Mouse (Mus musculus): ENCODE measurements around the gene Nfatc2.

The Nfatc2 gene

DNA sequence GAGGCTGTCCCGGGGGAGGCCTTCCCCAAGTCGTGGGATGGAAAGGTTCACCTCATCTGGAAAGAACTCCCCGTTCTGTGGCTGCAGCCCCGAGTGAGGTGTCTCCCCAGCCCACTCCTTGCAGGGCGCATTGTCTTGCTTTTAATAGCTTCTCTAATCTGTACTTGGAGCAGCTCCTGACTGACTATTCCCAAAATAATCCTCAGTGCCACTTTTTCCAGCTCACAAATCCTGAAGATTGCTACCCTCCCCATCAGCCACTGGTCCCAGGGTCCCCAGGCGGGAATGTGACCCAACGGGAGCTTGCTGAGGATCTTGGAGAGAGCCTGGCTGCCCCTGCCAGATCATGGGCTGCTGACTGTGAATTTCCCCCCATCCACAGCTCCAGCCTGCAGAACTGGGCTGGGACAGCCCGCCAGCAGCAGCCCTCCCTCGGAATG lies 6.7 kb upstream of the Nfatc2 start:
- DNase-seq (ENCODE audit: low spot score) = no peak

- DNase-seq (ENCODE audit: low spot score) = no peak
Observed at GRCm38 (mm10) chr2:168604655-168605070, 3.2 kb upstream of the Nfatc2 start.

DNA sequence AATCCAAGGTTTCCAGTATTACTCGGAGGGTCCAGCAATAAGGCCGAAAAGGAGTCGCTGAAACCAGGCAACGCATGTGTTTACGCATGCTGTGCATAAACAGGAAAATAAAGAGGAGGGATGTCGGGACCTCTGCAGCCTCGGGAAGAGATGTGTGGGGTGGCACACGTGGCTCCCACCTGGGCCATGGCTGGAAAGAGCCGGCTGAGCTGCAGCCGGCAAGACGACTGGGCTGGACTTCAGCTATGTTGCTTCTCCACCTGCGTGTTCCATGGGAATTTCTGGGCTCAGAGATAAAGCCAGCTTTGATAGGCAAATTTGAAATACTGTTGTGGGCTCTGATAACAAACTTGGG lies 907 bp upstream of the Nfatc2 start:
- no peak for DNase-seq (ENCODE audit: low spot score)

DNA sequence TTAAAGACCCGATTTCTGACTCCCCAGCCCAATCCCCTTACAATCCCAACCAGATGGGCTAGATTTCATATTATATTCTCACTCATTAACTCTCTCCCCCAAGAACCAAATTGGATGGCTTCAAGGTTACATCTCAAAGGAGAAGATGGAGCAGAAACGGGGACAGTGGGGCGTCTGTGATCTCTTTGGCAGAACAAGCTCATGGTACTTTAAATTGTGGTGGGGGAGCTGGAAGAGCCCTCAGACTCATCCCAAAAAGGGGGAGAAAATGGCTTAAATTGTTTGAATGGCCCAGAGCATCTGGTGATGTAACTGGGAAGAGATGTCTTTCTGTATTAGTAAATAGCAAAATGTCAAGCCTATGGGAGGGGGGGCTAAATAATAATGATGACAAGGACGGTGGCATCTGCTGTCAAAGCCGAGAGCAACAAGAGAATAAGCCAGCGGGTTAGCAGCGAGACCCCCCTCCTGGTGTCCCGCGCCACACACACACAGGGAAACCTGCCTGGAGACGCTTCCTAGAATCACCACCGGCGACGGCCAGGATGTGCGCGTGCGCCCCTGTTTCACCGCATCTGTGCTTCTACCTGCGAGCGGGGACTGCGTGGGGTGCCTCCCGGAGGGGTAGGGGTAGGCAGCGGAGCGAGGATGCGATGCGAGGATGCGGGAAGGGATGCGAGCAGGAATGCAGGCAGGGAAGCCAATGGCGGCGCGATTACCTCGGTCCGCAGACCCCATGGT lies 537 bp downstream of the Nfatc2 start:
- DNase-seq (ENCODE audit: low spot score) = peak; percentile 32

- DNase-seq (ENCODE audit: low spot score) = peak; percentile 71
Observed at GRCm38 (mm10) chr2:168595693-168596092, 5.8 kb downstream of the Nfatc2 start.

GRCm38 (mm10) chr2:168593676-168594075 lies 7.8 kb downstream of the Nfatc2 start:
- DNase-seq (ENCODE audit: low spot score) = no peak

DNA sequence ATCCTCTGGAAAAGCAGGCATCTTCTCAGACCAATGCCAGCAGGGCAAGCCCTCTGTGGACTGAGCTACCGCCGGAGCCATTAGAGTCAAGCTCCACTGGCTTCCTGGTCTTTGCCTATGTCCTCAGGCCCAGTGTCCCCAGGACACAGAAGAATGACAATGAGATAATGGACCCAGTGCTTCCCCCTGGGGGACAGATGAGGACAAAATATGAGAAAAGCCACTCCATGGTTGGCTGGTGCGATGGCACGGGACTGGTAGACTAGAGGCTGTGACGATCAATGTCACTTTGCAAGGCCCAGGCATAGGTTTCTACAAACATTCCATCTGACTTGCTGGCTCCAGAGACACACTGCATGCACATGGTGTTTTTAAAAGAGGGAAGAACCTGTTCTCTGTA lies 8.5 kb downstream of the Nfatc2 start:
- peak; percentile 30 for DNase-seq (ENCODE audit: low spot score)

DNA sequence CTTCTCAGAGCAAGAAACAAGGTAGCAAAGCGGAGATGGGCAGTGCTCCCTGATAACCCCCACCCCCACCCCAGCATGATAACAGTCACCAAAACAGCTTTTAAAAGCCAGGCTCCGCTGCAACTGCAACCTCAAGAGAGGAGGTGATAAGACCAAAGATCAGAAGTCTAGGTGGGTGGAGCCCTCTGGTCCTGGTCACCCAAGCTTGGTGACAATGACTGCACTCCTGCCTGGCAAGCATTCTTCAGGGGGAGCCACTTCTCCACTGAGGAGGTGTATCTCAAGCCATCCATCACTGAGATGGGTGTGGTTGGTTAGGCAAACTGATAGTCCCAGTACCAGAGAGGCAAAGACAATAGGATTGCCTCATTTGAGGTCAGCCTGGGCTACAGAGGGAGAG lies 10.4 kb downstream of the Nfatc2 start:
- DNase-seq (ENCODE audit: low spot score) = no peak

DNA sequence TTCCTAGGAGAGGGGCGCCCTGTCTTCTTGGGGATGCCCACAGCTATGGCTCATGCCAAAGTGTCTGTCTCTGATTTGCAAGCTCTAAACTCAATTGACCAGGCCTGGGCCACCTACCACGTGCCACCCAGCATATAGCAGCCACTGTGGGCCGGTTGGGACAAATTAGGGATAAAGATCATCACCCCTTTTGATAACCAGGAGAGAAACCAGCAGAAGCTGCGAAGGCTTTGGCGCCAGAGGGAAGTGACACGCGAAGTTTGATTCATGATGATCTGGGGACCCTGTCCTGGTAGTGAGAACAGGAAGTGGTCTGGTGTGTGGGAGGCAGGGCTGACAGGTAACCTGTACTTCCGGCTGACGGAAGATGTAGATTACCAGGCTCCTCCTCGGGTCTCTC lies 10.9 kb downstream of the Nfatc2 start:
- peak; percentile 80 for DNase-seq (ENCODE audit: low spot score)

- DNase-seq (ENCODE audit: low spot score) = peak; percentile 65
Observed at GRCm38 (mm10) chr2:168590168-168590551, 11.3 kb downstream of the Nfatc2 start.

DNA sequence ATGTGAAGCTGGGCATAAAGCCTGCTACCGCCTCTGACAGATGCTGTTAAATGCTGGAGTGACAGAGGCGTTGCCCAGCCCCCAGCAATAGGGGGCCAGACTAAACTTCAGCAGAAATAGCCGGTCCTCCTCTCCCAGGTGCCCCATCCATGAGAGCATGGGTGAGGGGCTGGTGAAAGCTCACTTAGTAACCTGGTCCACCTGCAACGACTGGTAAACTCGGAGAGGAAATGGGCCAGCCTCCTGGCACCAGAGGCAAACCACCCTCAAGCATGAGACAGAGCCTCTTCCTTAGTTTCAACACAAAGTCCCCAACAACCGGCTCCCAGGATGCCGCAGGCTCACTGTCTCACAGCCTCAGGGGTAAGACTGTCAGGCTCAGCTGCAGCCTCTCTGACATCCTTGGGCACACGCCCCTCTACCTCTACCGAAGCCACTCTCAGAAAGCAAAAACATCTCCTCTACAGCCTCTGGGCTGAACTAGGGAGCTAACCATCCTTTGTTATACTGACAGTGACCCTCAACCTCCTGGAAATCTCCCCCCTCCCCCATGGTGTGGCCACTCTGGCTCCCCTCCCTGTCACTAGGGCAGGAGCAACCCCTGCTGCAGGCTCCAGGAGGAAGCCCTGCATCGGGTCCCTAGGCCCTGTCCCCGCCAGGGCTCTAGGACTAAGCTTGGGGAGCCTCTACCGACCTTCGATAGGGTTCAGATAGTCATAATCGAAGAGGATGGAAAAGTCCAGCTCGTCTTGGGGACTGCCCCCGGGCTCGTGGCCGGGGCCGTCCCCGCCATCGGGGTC lies 11.9 kb downstream of the Nfatc2 start:
- DNase-seq (ENCODE audit: low spot score) = peak; percentile 83

DNA sequence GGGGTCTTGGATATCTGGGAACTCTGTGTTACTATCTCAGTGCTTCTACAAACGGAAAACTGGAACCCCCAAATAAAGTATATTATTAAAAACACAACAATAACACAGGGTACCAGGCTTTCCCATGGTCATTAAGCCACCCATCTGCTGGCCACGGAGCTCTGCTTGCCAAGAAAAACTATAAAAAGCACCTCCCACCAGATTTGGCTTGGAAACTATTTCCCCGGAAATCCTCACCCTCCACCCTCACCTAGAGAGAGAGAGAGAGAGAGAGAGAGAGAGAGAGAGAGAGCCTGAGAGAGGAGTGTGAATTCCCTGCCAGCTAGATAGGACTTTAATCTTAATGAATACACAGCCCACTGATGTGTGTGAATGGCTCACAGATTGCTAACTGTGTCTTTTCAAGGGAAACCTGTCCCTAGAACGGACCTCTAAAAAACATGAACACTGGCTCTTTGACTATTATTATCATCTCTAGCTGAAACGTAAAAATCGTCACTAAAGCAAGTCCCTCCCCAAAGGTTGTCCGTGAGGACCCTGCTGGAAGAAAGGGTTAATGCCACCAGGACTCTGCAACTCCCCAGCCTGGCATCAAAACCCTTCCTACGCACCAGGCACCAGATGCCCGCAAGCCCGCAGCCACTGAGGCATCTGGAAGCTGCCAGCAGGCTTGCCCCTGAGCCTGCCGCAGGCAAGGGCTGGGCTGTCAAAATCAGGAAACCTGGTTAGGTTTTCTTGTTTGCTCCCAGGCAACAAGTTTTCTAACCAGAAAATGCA lies 12.7 kb downstream of the Nfatc2 start:
- DNase-seq (ENCODE audit: low spot score) = peak; percentile 37

DNA sequence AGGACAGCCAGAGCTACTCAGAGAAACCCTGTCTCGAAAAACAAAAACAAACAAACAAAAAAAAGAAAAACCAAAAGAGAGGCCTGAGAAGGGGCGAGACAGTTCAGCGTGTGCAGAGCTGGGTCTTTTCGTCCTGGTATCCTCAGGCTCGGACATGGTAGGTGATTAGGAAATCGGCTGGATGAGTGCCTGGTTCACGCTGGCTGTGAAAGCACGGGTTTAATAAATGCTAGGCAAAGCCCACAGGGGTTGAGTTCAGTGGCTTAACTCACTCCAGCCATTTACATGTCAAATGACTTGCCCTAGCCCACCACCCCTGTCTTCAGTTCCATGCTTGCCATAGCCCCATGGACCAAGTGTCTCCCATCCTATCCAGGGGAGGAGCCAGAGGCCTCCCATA lies 14.3 kb downstream of the Nfatc2 start:
- DNase-seq (ENCODE audit: low spot score) = no peak

DNA sequence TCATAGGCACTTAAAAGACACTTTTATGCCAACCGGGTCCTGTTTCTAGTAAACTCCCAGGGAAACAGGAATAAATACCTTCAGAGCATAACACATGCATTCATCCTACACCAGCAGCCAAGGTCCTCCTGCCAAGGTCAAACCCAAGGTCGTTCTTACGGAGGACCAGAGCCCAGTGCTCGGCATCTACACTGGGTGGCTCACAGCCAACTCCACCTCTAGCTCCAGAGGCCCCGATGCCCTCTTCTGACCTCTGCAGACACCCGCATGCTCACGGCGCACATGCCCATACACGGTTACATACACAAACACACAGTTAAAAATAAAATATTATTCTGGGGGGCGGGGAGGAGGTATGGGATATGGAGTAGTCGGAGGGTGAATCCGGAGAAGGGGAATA lies 14.9 kb downstream of the Nfatc2 start:
- DNase-seq (ENCODE audit: low spot score) = no peak

DNA sequence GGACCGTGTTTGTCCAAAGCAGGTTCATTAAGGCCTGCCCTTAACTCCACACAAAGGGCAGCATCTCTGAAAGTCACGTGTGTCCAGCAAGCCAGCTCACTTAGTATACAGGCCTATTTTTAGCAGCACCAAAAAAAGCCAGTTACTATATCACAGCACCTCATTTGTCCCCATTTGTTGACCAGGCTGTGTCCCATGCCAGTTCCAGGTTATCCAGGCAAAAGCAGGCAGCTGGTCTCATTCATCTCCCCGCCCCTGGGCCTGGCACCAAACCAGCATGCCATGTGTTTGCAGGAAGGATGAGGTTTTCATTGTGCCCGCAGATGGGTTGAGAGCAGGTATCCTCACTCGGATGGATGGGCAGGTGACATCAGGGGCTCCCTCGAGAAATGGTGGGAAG lies 16.6 kb downstream of the Nfatc2 start:
- no peak for DNase-seq (ENCODE audit: low spot score)

GRCm38 (mm10) chr2:168584408-168584807 lies 17.0 kb downstream of the Nfatc2 start:
- no peak for DNase-seq (ENCODE audit: low spot score)

DNA sequence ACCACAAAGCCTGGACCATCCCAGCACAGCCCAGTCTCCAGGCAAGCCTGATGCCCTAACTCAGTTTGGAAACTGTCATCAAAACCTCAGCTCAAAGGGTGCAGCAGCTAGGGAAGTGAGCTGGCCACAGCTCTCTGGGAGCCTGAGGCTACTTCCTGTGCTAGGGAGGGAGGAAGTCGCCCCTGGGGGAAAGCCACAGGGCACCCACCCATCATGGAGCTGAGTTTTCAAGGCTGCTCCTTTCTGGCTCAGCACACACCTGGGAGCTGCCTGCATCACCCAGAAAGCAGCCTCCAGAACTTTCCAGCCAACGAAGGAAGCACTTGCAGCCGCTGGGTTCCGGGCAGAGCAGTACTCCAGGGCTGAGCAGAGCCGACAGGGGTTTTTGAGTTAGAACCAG lies 18.4 kb downstream of the Nfatc2 start:
- DNase-seq (ENCODE audit: low spot score) = peak; percentile 42

GRCm38 (mm10) chr2:168581207-168581854 lies 20.1 kb downstream of the Nfatc2 start:
- no peak for DNase-seq (ENCODE audit: low spot score)

DNA sequence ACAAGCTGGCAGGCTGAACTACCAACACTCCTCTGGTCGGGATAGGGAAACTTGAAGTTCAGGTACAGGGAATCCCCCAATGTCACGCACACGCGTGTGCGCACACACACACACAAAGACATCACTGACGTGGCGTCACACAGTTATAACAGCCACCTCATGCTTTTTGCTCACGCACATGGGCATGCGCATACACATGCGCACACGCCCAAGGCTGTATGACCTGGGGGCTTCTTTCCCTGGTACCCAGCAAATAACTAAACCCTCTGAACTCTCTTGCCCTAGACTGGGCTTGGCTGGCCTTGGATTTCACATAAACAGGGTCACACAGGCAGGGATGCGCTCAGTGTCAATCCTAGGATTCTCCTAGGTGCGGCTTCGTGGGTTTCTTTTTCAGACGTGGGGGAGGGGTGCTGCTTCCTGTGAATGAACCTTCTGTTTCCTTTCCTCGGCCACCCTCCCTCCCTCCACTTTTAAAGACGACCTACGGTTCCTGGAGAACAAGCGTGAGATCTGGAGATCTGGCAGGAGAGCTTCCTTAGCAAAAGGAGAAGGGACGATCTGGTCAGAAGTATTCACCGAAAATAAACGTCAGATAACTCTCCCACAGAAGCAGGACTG lies 21.1 kb downstream of the Nfatc2 start:
- DNase-seq (ENCODE audit: low spot score) = no peak

GRCm38 (mm10) chr2:168579601-168580130 lies 21.8 kb downstream of the Nfatc2 start:
- no peak for DNase-seq (ENCODE audit: low spot score)

GRCm38 (mm10) chr2:168579109-168579508 lies 22.3 kb downstream of the Nfatc2 start:
- DNase-seq (ENCODE audit: low spot score) = no peak

DNA sequence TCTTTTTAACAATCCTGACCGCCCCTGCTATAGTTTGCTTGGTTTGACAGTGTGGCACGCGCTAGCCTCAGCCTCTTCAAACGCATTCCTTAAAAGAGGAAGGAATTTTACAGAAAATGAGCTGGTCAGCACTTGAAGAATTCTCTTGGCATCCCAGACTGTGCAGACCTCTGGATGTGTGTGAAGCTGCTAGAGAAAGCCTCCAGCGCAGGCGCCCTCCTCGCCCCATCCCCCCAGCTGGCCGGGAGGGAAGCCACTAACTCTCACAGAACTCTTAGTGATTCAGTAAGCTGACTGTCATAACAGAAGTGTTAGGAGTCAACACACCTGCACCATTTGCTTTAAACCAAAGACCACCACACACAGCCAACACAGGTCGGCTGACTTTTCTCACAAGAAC lies 23.3 kb downstream of the Nfatc2 start:
- no peak for DNase-seq (ENCODE audit: low spot score)

Data from T-cell, adult 2 months (primary cell).